Mouse (Mus musculus): ENCODE data around the gene Commd7.
A peak's percentile ranks its signal among the peaks of the same experiment; 100 is the strongest.

Commd7 gene

GRCm38 (mm10) chr2:153622449-153622848, 10.1 kb downstream of the Commd7 start:
- no peak for DNase-seq (ENCODE audit: extremely low spot score)

GRCm38 (mm10) chr2:153618889-153619288, 13.7 kb downstream of the Commd7 start:
- no peak for DNase-seq (ENCODE audit: extremely low spot score)

- DNase-seq (ENCODE audit: extremely low spot score): no peak
These were observed 14.1 kb downstream of the Commd7 start for GRCm38 (mm10) chr2:153618439-153618838.

- no peak for DNase-seq (ENCODE audit: extremely low spot score)
These were observed 15.7 kb downstream of the Commd7 start for GRCm38 (mm10) chr2:153616893-153617292.

- DNase-seq (ENCODE audit: extremely low spot score): no peak
These were observed 19.8 kb downstream of the Commd7 start for GRCm38 (mm10) chr2:153612594-153613281.

- DNase-seq (ENCODE audit: extremely low spot score): no peak
These were observed 20.8 kb downstream of the Commd7 start for GRCm38 (mm10) chr2:153611743-153612142.

GRCm38 (mm10) chr2:153611241-153611630, 21.3 kb downstream of the Commd7 start:
- DNase-seq (ENCODE audit: extremely low spot score): no peak

- DNase-seq (ENCODE audit: extremely low spot score): peak; percentile 51
These were observed 21.9 kb downstream of the Commd7 start for GRCm38 (mm10) chr2:153610426-153611240.

- peak; percentile 90 for DNase-seq (ENCODE audit: extremely low spot score)
These were observed 23.0 kb downstream of the Commd7 start for GRCm38 (mm10) chr2:153609548-153609947.

GRCm38 (mm10) chr2:153609058-153609457, 23.5 kb downstream of the Commd7 start:
- DNase-seq (ENCODE audit: extremely low spot score): no peak

GRCm38 (mm10) chr2:153607870-153608515, 24.6 kb downstream of the Commd7 start:
- DNase-seq (ENCODE audit: extremely low spot score): no peak

- no peak for DNase-seq (ENCODE audit: extremely low spot score)
These were observed 26.2 kb downstream of the Commd7 start for GRCm38 (mm10) chr2:153606421-153606820.

GRCm38 (mm10) chr2:153603724-153604123, 28.9 kb downstream of the Commd7 start:
- DNase-seq (ENCODE audit: extremely low spot score): no peak

- DNase-seq (ENCODE audit: extremely low spot score): no peak
These were observed 31.6 kb downstream of the Commd7 start for GRCm38 (mm10) chr2:153600667-153601648.

- no peak for DNase-seq (ENCODE audit: extremely low spot score)
These were observed 32.4 kb downstream of the Commd7 start for GRCm38 (mm10) chr2:153600021-153600666.

GRCm38 (mm10) chr2:153597626-153598025, 35.0 kb downstream of the Commd7 start:
- DNase-seq (ENCODE audit: extremely low spot score): no peak

GRCm38 (mm10) chr2:153597014-153597413, 35.6 kb downstream of the Commd7 start:
- DNase-seq (ENCODE audit: extremely low spot score): no peak

- DNase-seq (ENCODE audit: extremely low spot score): no peak
These were observed 37.6 kb downstream of the Commd7 start for GRCm38 (mm10) chr2:153594998-153595397.

- no peak for DNase-seq (ENCODE audit: extremely low spot score)
These were observed 39.4 kb downstream of the Commd7 start for GRCm38 (mm10) chr2:153593186-153593585.

GRCm38 (mm10) chr2:153592056-153593014, 40.2 kb downstream of the Commd7 start:
- DNase-seq (ENCODE audit: extremely low spot score): no peak

Measured in embryo, embryonic 9.5 days (tissue).